Mouse (Mus musculus): ENCODE data around the gene Kdelr1.
A peak's percentile ranks its signal among the peaks of the same experiment; 100 is the strongest.
"Not testable (repeated sequence)": the region's sequence is repeated elsewhere in the genome, so short reads cannot be mapped to it uniquely, and the experiment has no call there.

Kdelr1 gene

DNA sequence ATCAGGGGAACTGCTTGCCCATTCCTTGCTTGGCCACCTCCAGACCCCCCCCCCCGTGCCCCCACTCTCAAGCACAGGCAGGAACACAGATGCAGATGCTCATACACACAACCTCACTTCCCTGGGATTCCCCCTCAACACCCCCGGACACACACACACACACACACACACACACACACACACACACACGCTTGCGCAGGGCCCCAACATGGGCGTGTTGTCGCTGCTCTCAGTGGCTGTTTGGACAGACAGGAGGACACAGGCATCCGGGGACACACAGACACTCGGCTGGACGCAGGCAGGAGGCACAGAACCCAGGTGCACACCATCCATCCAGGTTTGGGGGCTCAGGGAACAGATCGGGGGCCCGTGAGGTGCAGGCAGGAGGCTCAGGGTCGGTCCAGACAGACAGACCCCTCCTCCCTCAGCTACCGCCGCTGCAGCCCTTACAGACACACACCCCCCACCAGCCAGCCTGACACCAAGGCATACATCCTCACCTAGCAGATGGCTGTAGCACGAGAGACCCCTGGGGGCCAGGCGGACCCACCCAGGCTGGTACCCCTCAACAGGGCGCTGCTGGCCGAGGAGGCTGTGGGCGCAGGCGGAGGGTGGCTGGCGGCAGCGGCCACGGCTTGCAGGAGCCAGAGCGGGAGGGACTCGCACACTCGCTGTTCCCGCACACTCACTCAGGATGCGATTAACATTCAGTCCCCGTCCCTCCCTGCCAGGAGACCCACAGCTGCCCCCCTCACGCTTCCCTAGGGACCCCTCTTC, 2.1 kb upstream of the Kdelr1 start:
- DNase-seq (ENCODE audit: low spot score in 2 of 2), result no peak

DNA sequence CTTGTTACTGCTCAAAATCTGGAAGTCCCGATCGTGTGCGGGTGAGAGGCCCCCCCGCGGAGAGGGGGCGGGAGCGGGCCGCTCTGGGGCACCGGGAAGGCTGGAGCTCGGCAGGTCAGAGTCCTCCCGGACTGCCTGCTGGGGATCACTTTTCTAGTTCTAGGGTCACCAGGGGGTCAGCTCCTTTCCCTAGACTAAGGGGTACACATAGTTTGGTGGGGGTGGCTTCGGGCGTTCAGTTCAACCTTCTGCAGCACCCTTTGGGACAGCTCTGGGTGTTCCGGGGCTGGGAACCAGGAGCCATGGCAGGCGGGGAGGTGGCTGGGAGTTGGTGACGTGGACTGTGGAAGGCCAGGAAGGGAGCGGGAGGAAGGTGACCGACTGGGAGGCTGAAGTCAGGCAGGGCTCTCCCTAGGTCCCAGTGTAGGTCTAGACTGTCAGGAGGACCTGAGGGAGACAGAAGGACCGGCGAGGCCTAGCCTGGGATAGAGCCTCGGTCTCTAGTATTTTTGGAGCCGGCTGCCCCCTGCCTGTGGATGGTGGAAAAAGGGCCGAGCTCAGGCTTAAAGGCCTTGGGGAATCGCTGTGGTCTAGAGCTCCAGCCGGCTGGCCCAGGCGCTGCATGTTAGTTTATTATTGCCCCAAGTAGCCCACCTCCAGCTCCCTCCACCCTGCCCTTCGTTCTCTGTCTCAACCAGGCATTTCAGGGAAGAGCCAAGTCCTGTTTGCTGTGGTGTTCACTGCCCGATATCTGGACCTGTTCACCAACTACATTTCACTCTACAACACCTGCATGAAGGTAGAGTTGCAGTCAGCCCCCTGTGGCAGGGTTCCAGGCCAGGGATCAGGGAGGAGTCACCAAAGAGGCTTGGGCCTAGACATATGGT, 732 bp downstream of the Kdelr1 start:
- DNase-seq (ENCODE audit: low spot score in 2 of 2), result no peak

DNA sequence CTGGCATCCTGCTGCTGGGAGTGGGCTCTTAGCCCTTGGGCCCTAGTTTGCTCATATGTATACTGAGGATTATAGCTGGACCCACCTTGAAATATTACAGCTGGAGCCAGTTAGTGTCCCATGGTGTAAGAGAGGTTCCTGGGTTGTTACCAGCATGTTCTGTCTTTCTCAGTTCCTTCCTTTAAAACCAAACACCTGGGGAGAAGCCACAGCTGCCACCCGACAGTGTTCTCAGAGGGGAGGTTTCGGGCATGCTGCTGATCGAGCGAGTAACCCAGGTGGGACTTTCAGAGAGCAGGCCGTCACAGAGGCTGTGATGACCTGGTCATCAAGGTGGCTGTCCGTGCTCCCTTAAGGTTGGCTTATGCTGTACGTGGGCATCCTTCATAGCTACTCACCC, 4.3 kb downstream of the Kdelr1 start:
- DNase-seq (ENCODE audit: low spot score in 2 of 2), result no peak

DNA sequence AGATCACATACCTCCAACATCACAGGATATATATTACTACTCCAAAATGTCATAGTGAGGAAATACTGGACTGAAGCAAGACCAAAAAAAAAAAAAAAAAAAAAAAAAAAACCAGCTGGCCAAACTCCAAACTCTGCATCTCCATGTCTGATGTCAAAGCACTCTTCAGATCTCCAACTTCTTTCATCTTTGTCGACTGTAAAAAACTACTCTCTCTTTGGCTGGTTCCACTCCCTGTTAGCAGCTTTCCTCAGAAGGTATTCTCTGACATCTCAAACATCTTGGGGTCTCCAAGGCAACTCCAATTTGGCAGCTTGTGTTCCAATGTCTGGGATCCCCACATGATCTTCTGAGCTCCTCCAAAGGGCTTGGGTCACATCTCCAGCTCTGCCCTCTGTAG, 5.7 kb downstream of the Kdelr1 start, which contains the start of gene Grin2d:
Grin2d (minus strand) TSS at position 101 of the 400 bp plus-strand sequence.
- not testable (repeated sequence) for DNase-seq (ENCODE audit: low spot score in 2 of 2)

DNA sequence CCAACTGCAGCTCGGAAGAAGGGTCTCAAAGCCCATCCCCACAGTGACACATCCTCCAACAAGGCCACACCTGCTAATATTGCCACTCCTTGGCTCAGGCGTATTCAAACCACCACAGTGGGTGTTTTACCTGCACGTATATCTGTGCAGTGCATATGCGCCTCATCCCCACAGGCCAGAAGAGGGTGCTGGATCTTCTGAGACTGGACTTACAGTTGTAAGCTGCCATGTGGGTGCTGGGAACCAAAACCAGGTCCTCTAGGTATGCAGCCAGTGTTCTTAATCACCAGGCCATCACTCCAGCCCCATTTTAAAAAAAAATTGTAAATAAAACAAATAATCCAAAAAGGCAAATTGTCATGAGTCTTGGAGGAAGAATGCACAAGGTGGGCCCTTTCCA, 8.0 kb downstream of the Kdelr1 start:
- DNase-seq (ENCODE audit: low spot score in 2 of 2), result no peak

DNA sequence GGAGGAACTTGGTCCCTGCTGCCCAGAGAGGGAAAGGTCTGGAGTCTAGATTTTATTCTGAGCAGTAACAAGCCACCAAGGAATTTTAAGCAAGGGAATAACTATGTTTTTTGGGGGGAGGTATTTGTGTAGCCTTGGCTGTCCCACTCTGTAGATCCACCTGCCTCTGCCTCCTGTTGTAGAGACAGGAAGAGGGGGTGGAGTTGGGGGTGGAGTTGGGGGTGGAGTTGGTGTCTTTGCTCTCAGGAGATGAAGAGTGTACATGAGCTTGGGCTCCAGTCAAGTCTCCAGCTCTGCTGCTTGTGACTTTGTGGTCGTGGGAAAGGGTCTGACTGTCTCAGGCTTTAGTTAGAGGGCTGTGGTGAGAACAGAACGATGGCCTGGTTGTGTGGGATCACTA, 8.4 kb downstream of the Kdelr1 start:
- DNase-seq (ENCODE audit: low spot score in 2 of 2), result no peak

DNA sequence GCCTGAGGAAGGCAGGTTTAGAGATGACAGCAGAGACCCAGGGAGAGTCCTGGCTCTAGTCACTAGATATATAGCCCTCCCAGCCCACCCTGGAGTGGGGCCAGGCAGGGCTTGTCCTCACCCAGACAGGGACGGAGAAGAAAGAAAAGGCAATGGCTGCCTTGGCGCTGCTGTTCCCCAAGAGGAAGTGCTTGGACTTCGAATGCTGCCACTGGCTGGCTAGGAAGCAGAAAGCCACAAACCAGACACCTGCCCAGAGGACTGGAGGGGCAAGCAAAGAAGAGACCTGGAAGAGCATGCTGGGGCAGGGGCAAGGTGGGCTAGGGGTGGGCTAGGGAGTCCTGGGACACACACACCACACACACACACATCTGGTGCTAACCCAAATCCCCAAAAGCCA, 14.7 kb downstream of the Kdelr1 start:
- no peak for DNase-seq (ENCODE audit: low spot score in 2 of 2)

DNA sequence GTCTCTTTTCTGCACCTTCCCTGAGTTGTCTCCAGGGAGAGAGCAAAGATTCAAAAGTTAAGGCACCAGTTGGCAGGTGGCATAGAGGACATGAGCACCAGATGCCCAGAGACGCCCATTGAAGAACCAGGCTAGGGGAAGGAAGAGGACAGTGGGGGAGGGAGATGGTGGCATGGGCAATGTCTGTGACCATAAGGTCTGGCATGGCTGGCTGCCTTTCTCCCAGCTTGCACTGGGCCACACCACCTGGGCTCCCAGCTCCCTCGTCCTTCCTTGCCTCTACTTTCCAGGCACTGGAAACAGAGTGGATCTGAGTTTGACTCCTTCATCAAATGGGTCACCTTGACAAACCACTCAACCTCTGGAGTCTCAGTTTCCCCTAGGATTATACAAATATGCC, 20.1 kb downstream of the Kdelr1 start:
- DNase-seq (ENCODE audit: low spot score in 2 of 2), result no peak

DNA sequence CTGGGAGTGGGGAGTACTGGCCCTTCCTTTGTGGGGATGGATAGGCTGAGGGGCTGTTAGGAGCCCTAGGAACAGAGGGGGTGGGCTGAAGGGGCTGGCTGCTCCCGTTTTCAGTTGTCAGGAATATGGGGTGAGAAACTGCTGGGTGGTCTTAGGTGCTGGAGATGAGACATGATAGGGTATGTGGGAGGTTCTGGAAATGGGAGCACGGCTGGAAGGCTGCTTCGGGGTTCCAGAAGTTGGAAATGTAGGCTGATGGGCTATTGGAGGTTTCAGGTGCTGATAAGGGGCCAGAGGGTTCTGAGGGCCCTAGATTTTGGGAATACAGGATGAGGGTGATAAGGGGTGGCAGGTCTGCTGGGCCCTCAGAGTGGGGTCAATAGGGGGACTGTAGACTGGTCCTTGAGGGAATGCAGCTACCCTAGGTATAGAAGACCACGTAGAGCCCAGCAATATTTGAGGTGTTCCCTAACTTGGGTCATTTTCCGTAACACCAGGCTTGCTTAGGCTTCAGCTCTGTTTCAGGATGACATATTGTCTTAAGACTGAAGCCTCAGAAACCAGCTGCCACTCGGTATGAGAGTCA, 23.5 kb downstream of the Kdelr1 start:
- no peak for DNase-seq (ENCODE audit: low spot score in 2 of 2)

DNA sequence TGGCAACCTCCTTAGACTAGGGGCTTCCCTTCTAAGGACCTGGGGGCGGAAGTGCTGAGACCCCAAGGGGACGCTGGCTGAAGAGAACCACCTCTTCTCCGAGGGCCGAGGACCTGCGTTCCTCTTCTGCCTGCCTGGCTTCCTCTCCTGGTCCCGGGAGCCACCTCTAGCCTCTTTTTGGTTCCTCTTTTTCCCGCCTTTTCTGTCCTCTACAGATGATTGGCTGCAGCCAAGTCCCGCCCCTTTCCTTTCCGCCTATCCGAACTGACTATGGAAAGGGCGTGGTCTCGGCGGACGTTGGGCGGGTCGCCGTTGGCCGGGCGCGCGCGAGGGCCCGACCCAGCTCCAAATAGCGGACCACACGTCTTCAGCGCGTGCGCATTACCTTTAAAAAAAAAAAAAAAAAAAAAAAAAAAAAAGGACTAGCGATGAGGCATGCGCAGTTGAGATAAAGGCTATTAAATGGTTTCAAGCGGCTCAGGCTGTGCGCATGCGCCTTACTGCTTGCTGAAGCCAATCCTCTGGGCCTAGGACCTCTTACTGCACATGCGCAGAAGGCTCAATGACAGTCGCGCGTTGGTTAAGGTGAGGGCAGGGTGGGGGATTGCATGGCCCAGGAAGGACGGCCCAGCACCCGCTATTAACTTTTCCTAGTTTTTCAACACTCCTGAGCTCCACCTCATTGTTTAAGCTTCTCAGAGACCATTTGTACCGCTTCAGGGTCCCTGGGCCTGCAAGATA, 24.1 kb downstream of the Kdelr1 start, which contains the start of the genes Syngr4 and Tmem143:
Syngr4 (minus strand) TSS at position 198 of the 741 bp plus-strand sequence.
Tmem143 (plus strand) TSS at position 425 of the 741 bp plus-strand sequence.
- peak; percentile 96 to 97 for DNase-seq (ENCODE audit: low spot score in 2 of 2)

DNA sequence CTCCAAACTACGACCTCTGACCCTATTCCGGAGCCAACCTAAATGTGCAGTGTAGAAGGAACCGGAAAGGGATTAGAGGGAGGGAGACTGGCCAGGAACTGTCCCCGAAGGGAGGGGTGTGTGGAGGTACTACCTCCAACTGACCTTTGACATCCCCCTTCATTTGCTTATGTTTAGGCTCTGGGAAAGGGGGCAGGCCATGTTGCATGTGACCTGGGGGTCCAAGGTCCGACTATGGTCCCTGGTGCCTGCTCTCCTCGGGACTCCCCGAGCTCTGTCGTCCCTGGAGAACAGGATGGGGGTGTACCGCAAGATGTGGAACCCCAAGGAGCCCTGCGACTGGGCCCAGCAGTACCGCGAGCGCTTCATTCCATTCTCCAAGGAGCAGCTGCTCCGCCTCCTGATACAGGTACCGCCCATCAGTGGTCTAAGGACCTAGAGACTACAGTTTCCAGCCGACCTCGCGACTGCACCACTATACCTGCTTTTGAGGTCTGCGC, 24.7 kb downstream of the Kdelr1 start:
- DNase-seq (ENCODE audit: low spot score in 2 of 2), result peak in 1 of 2 experiments; percentile 49

DNA sequence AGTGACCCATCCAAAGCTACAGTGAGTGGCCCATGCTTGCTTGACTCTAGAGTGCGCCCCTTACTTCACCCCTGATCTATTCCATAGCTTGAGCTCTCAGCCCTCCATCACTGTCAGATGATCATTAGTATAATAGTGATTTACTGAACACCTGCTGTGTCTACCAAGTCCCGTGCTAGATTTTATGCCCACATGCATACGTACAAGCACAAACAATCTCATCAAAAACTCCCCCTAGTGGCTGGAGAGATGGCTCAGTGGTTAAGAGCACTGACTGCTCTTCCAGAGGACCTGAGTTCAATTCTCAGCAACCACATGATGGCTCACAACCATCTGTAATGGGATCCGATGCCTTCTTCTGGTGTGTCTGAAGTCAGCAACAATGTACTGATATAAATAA, 25.6 kb downstream of the Kdelr1 start:
- DNase-seq (ENCODE audit: low spot score in 2 of 2), result not testable (repeated sequence)

DNA sequence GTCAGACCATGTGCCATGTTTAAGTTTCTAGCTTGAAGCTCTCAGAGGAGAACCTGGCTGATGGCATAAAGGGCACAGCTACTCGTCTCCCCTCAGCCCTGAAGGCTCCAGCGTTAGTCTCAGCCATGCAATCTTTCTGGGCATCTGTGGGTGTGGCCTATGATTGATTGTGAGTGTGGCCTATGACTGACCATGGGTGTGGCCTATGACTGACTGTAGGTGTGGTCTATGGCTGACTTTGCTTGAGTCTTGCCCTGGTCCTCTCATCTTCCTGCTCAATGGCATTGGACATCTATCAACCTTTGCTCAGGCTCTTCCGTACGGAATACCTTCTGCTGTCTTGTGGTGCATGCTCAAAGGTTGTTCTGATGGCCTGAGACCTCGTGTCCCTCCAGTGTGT, 29.0 kb downstream of the Kdelr1 start:
- DNase-seq (ENCODE audit: low spot score in 2 of 2), result no peak

DNA sequence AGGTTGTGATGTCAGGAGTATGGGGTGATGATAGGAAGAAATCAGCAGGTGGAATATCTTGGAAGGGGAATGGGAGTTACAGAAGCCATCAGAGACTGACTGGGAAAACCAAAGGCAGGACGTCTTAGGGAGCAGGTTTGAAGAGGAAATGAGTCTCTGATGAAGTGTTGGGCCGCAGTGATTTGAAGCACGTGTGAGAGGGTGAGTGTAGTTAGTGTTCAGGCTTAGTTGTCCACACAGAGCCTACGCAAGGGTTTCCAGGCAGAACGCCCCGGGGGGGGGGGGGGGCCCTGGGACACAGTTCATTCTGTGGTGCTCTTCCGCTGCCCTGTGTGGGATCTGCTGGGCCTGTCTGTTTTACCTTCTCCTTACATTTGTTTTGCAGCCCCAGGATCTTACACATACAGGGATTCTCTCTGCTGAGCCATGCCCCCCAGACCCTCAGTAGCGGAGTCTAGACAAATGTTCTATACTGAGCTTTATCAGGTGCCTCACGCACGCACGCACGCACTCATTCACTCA, 30.0 kb downstream of the Kdelr1 start:
- DNase-seq (ENCODE audit: low spot score in 2 of 2), result no peak

DNA sequence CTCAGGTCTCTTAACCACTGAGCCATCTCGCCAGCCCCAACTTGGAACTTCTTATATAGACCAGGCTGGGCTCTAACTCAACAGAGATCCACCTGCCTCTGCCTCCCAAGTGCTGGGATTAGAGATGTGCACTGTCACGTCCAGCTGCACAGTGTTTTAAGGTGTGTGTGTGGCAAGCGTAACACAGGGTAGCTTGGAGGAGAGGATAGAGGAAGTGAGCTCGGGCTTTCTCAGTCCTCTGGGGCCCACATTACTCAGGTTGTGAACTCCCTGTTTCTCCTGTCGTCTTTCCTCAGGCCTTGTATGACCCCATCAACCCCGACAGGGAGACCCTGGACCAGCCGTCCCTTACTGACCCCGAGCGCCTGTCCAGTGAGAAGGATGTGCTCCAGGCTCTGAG, 34.0 kb downstream of the Kdelr1 start:
- no peak for DNase-seq (ENCODE audit: low spot score in 2 of 2)

DNA sequence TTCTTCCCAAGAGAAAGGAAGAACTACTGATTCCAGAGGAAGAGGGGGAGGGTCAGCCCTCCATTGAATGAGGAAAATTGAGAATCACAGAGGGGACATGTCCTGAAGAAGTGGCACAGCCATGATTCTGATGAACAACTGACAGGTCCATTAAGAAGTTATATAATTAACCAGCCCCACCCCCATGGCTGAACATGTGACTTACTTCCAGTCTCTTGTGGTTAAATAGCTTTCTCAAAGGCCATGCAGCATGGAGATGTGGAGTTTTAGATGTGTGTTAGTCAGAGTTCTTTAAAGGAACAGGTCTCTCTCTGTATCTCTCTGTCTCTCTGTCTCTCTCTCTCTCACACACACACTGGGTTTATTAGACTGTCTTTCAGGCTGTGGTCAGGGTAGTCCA, 35.8 kb downstream of the Kdelr1 start:
- DNase-seq (ENCODE audit: low spot score in 2 of 2), result no peak

DNA sequence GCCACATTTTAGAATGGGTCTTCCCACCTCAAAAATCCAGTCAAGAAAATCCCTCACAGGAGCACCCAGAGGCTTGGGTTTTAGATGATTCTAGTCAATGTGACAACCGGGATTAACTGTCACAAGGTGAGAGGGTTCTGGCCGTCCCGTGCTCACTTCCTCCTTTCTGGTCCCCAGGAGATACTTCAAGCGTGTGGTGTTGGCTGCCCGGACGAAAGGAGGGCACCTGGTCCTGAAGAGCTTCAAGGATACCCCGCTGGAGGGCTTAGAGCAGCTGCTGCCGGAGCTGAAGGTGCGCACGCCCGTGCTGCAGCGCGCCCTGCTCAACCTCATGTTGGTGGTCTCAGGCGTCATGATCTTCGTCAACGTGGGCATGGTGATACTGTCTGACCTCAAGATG, 36.6 kb downstream of the Kdelr1 start:
- DNase-seq (ENCODE audit: low spot score in 2 of 2), result no peak

DNA sequence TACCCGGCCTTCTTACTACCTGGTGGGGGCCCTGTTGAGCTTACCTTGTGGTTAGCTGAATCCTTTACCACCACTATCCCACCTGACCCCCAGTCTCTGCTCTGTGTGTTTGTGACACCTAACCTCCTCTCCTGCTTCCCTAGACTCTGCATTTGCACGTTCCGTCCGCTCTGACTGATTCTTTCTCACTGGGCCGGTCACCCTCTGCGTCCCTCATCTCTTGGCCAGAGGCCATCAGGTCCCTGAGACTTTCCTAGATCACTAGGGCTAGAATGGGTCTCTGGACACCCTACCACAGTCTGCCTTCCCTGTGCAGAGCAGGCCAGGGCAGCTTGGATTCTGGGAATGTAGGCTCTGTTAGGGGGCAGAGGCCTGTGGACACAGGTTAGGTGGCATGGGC, 41.5 kb downstream of the Kdelr1 start:
- no peak for DNase-seq (ENCODE audit: low spot score in 2 of 2)

DNA sequence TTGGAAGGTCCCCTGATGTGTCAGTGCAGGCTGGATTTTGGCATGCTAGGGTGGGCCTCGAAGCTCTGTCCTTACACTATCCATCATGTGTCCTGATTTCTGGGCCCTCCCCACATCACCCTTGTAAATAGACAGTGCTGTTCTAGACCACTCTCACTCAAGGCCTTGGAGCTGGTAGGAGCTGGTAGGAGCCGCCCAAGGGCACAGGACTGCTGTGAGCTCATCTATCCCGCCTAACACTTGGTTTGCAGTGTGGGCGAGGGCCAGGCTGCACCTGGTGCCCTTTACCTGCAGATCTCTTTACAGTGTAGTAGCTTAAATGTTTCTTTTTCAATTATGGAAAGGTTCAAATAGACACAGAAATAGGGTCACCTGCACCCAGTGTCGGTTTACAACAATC, 42.4 kb downstream of the Kdelr1 start:
- no peak for DNase-seq (ENCODE audit: low spot score in 2 of 2)

DNA sequence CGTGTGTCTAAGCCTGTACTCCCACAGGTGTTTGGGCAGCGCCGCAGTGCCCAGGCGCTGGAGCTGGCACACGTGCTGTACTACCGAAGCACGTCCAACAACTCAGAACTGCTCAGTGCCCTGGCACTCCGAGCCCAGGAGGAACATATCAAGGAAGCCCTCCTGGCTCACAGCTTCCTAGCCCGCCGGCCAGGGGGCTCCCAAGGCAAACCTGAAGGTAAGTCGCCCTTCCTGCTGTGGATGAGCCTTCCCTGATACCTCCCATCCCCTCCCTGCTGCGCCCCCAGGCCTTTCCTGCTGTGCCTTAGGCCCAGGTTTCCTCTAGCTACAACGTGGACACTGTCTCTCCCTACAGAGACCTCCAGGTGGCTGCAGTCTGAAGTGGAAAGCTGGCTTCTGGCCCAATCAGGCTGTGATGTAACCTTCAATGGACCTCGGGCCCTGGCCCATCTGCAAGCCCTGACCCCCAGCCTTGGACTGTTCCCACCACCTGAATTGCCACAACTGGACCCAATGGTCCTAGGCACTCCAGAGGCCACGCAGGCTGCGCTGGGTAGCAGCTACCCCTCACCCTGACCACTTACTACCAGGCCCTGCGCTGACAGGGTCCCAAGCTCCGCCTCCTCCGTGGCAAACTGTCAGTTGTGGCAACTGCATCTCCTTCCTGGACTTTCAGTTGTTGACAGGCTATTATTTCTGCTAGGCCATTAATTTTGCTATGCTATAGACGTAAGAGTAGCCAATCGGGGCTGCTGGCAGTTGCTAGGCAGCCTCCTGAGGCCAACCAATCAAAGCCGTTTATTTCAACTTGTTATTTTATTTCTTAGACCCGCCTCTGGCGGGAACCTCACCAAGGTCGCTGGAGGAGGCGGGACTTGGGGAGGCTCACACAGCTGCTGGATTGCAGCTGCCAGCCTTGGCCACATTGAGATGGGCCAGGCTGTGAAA, 43.8 kb downstream of the Kdelr1 start:
- peak; percentile 82 to 87 for DNase-seq (ENCODE audit: low spot score in 2 of 2)

Data from urinary bladder, postnatal 4 days (tissue).